Mouse (Mus musculus): Measurements from ENCODE around the gene Laptm5.

Laptm5 gene

GRCm38 (mm10) chr4:130913077-130913476 lies at the start of gene Laptm5:
TSS of gene Laptm5 (plus strand) at chr4:130913125.
- no peak for DNase-seq

- DNase-seq: no peak
These were observed 47.5 kb upstream of the Laptm5 start for GRCm38 (mm10) chr4:130865460-130865859.

GRCm38 (mm10) chr4:130865901-130866371 lies 47.0 kb upstream of the Laptm5 start:
- DNase-seq: peak; percentile 88

GRCm38 (mm10) chr4:130867940-130868339 lies 45.0 kb upstream of the Laptm5 start:
- DNase-seq: no peak

DNA sequence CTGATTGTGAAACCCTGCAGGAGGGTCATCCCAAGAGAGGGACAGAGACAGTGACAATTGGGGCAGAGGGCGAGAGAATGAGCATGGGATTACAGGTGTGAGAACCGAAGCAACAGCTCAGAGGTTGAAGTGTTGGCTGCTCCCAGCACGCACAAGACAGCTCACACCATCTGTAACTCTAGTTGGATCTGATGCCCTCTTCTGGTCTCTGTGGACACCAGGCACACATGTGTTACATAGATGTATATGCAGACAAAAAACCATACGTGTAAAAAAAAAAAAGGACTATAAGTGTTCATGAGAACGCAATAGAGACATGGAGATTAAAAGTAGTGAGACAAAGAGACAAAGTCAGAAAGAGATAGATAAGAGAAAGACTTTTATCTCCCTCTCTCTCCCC lies 44.1 kb upstream of the Laptm5 start:
- no peak for DNase-seq

DNA sequence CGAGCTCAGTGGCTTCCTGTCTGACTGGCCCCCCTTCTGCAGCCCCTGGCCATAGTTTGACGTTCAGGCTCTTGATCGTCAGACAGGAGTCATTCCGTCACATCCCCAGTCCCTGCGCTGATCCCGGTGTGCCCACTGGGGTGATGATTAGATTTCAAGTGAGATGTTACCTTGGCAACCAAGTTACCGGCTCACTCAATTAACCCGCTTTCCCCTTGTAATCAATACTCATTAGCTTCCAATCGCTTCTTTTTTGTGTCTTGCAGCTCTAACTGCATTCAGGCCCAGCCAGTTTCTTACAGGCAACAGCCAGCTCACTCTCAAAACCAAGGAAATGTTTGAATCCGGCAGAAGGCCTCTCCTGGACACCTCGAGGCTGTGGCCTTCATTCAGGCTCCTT lies 40.5 kb upstream of the Laptm5 start:
- no peak for DNase-seq

DNA sequence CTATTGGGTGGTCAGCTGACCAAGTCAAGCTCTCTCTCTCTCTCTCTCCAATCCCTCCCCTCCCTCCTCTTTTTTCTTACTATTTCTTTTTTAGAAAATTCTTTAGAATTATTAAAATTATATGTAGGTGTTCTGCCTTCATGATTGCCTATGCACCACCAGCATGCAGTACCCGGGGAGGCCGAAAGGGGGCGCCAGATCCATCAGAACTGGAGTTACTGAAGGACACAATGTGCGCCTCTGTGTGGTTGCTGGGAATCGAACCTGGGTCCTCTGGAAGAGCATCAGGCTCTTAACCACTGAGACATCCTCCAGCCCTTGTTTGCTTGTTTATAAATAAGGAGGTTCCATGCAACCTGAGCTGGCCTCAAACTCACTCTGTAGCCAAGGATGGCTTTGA lies 39.5 kb upstream of the Laptm5 start:
- no peak for DNase-seq

DNA sequence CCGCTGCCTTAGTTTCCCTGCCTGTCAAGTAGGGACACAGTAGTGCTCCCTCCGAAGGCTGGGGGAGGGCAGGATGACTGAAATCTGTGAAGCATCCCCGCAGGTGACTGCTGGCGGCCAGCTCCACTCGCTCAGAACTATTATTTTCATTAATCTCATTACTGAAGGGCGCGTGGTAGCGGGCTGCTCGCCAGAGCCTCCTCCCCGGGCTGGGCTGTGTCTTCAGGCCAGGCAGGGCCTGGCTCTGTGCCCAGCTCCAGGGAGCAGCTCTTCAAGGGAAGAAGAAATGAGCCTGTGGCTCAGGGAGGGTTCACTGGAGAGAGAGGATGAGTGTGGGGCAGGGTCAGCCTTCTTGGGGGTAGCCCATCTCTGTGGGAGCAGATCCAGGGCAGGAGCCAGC lies 38.3 kb upstream of the Laptm5 start:
- DNase-seq: no peak

GRCm38 (mm10) chr4:130876016-130876726 lies 36.8 kb upstream of the Laptm5 start:
- DNase-seq: peak; percentile 38

DNA sequence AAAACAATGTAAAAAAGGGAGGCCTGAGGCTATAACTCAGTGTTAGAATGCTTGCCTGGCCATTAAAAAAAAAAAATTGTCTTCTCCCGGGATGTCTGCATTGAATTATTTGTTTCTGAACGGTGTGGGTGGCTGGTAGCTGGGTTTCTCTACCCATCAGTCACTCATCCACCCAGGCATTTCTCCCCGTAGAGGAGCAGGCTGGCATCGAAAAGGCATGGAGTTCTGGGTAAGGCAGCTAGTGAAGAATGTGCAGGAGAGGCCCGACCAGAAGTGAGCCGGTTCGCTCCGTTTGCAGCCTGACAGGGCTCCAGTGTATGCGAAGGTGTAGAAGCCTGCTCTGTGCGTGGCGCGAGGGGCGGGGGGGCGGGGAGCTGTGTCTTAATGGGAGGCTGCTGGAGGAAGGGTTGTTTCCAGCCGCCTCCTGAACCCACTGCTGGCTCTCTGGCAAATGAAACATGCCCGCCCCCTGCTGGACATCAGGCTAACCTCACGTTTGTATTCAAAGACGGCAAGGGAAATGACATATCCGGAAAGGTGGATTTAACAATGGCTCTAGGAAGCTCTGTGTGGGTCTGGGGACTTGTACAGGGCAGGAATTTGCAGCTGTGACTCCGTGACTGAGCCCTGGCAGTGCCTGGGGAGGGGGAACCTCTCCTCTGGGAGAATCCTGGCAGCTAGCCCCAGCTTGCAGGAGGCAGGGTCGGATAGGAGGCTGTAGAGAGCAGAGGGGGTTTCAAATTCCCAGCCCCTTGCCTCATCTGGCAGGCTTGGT lies 34.5 kb upstream of the Laptm5 start:
- DNase-seq: peak; percentile 92

DNA sequence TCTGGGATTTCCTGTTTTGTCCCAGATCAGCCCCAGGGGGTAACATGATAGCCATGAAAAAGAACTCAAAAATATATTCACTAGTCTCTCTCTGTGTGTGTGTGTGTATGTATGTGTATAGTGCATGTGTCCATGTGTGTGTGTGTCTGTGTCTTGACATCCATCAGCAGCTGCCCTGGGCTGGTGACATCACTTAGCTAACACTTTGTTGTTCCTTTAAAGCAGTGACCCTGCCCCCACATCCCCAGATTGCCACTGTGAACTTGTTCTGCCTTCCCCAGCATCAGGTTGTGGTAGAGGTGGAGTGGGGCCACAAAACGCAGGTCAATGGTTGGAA lies 33.9 kb upstream of the Laptm5 start:
- no peak for DNase-seq

DNA sequence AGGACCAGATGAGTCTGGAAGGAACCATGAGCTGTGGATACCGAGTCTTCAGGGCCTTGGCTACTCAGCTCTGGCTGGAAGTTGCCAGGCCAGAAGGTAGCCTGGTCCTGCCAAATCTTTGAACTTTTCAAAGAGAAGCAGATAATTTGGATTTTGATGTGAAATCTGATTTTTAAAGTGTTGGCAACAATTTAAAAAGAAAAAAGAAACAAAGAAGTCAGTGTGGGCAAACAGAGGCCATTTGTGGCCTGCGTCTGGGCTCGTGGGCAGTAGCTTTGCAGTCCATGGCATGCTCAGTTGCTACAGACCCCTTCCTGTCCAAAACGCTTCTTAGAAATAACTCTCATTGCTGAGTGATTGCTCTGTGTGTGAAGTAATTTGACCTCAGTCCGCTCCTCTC lies 31.6 kb upstream of the Laptm5 start:
- no peak for DNase-seq

DNA sequence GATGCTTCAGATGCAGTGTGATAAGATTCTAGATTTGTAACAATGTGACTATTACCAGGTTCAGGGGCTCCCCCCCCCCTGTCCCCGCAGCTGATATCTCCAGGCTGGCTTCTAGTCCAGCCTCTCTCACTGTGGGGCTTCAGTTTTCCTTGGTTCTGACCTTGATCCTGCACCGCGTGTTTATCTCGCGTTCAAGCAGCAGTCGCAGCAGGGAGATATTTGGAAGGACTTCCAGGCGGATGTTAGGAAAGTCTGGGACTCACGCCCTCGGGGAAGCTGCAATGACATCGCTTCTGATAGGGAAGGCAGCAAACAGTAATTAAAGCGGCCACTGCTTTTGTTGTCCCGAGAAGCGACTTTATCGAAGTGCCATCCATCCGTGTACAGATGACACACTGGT lies 30.2 kb upstream of the Laptm5 start:
- no peak for DNase-seq

- DNase-seq: peak; percentile 71
These were observed 28.9 kb upstream of the Laptm5 start for GRCm38 (mm10) chr4:130883820-130884533.

DNA sequence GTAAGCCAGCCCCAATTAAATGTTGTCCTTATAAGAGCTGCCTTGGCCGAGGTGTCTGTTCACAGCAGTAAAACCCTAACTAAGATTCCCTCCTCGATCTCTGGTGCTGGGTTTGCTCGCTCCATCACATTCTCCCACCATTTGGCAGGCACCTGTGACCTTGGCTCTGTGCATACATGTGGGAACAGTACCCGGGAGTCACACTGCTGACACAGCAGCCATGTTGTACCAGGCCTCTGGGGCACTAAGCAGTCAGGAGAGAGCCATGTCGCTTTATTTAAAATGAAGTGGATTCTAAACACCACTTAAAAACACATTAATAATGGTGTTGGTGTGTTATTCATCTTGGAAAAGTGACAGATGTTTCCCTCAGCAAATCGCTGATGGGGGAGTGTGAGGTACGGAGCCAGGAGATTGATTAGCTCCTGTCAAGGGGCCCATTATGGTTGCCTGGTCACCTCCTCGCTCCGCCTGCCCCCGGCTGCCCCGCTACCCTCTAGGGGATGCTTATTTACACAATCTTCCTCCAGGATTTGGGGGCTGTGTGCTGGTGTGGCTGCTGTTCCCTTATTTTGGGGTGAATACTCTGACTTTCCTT lies 25.7 kb upstream of the Laptm5 start:
- DNase-seq: peak; percentile 58

DNA sequence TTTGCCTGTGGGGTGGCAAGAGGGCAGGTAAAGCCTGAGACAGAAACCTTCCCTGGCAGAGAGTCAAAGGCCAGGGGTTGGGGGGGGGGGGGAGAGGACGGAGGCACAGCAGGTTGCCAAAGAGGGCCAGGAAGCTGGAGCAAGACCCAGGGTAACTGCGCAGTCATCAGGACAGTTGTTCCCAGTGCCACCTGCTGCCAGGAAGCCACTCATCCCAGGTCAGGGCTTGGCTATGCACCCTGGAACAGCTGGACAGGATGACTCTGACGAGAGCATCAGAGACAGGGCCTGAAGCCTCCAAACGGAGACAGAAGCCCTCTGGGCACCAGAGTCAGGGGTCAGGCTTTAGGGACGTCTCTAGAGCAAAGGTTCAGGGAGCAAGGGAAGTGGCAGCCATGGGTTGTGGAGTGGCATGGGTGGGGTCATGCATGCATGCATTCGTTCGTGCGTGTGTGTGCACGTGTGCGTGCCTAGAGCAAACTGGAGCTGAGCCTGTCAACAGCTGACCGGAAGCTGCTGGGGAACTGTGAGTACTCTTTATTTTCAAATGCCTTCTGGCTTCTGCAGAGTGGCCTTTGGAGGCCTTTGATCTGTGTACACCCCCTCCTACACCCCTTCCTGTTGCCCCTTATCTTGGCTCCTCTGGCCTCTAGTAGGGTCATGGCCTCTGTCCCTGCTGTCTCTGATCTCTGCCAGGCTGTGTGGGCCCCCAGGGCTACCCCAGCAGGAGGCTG lies 23.0 kb upstream of the Laptm5 start:
- no peak for DNase-seq

DNA sequence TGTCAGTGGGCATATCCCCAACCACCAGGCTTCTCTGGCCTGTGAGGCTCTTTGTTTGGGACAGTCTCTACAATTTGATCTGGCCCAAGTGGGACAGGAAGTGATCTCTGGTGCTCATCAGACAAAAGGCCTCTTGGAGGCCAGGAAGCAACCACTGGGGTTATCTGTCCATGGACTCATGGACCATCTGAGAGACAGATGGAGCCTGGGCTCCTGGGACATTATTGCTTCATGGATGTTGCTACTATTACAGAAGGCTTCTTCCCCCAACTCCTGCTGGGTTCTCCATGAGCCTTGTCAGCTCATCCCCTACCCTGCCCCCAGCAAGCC lies 22.4 kb upstream of the Laptm5 start:
- DNase-seq: no peak

DNA sequence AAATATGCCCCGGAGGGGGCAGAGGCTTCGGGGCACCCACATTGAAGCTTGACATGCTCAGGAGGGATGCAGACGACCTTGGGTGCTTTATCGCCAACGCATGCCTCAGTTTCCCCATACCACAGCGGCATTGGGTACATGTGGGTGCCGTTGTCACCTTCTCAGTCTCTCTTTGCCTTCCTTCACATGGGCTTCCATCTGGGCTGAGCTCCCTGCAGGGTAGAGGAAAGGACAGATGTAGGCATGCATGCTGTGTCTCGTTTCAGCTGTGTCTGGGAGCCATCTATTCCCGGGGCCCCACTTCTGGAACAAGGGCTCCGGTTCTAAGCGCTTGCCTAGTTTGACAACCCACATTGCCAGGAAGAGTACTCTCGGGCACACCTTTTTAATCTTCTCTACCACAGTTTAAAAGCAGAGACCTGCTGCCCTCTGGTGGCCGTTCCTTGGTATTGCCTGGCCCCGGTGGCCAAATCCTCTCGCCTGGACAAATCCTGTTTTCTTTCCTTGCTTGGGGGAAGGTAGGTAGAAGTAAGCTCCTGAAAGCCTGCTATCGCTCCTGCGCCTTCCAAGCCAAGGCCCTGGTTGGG lies 20.8 kb upstream of the Laptm5 start:
- peak; percentile 77 for DNase-seq

GRCm38 (mm10) chr4:130893688-130894087 lies 19.2 kb upstream of the Laptm5 start:
- no peak for DNase-seq

GRCm38 (mm10) chr4:130895701-130896100 lies 17.2 kb upstream of the Laptm5 start:
- DNase-seq: no peak

GRCm38 (mm10) chr4:130896372-130896771 lies 16.6 kb upstream of the Laptm5 start:
- peak; percentile 58 for DNase-seq

DNA sequence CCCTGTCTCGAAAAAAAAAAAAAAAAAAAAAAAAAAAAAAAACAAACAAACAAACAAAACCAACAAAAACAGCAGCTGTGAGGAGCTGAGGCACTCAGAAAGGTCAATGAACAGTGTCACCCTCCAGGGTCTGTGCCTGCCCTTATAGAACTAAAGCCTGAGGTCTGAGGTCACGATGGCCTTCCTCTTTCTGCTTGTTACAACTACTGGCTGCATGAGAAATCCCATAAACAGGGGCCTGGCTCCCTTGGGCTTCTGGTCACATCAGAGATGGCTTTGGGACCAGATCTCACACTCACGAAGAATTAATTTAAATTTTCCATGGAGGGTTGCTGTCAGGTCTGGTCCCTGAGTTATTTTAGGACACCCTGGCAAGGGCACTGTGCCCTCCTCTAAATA lies 13.5 kb upstream of the Laptm5 start:
- no peak for DNase-seq

Measured in embryo, embryonic 11 days (tissue).